Mouse (Mus musculus) heart, embryonic 11.5 days (tissue): Measurements from ENCODE around the gene Btbd6. TPM values are rescaled to one million over a fixed set of nuclear protein-coding genes. Genes with fewer than 3 reads are reported as not detected.

Experiments
- ATAC-seq: fragments of 200-750 bp; cut with Nextera tagmentation; replicated peaks from 2 replicates; pipeline ENCODE4 v1.8.0; 2017; ENCODE audit warnings: moderate library complexity; ENCODE audit not compliant: insufficient number of reproducible peaks, low FRiP score, low TSS enrichment
- H3K27ac ChIP-seq: fragments of 300-500 bp; sonication (generic); 2 replicates; pipeline ENCODE4 v1.5.1; 2014; ENCODE audit warnings: mild to moderate bottlenecking, low read depth, low read length
- H3K27me3 ChIP-seq: fragments of 300-500 bp; sonication (generic); 2 replicates; pipeline ENCODE4 v1.6.1; 2014; ENCODE audit warnings: mild to moderate bottlenecking, low read length, mixed read lengths; ENCODE audit not compliant: control insufficient read depth, insufficient read depth
- H3K36me3 ChIP-seq: fragments of 300-500 bp; sonication (generic); 2 replicates; pipeline ENCODE4 v1.6.1; 2014; ENCODE audit warnings: mild to moderate bottlenecking, low read length, moderate library complexity, mixed read lengths; ENCODE audit not compliant: control insufficient read depth, insufficient read depth
- H3K4me1 ChIP-seq: fragments of 300-500 bp; sonication (generic); 2 replicates; pipeline ENCODE4 v1.6.1; 2014; ENCODE audit warnings: low read length; ENCODE audit not compliant: control insufficient read depth, insufficient read depth
- H3K4me2 ChIP-seq: fragments of 300-500 bp; sonication (generic); 2 replicates; pipeline ENCODE4 v1.6.1; 2014; ENCODE audit warnings: mild to moderate bottlenecking, moderate library complexity
- H3K4me3 ChIP-seq: fragments of 300-500 bp; sonication (generic); 2 replicates; pipeline ENCODE4 v1.5.1; 2014; ENCODE audit warnings: low read depth, low read length
- H3K9ac ChIP-seq: fragments of 300-500 bp; sonication (generic); 2 replicates; pipeline ENCODE4 v1.6.1; 2014; ENCODE audit warnings: mild to moderate bottlenecking, low read depth, low read length, moderate library complexity
- H3K9me3 ChIP-seq: fragments of 300-500 bp; sonication (generic); replicated peaks from 2 replicates; pipeline ENCODE4 v1.6.1; 2016; ENCODE audit warnings: low read length; ENCODE audit not compliant: control insufficient read depth
- WGBS: fragments of 180-500 bp; shearing (Covaris S2); extraction: QIAGEN DNeasy Blood & Tissue Kit; methylation state at CpG from one replicate; pipeline ENCODE4 v1.1.7; 2014; ENCODE audit not compliant: insufficient replicate concordance; 5-methylcytosine and 5-hydroxymethylcytosine counted together
- polyA plus RNA-seq: library from polyadenylated mRNA; unstranded; fragments of >200 nt; fragmentation: Nextera tagmentation; extraction: Ambion mirVana; gene quantifications from 2 replicates; pipeline ENCODE4 v1.2.1, GENCODE M21; 2014

Btbd6 gene
- polyA plus RNA-seq, 1 experiment from 2014 or later: 18.9 TPM

DNA sequence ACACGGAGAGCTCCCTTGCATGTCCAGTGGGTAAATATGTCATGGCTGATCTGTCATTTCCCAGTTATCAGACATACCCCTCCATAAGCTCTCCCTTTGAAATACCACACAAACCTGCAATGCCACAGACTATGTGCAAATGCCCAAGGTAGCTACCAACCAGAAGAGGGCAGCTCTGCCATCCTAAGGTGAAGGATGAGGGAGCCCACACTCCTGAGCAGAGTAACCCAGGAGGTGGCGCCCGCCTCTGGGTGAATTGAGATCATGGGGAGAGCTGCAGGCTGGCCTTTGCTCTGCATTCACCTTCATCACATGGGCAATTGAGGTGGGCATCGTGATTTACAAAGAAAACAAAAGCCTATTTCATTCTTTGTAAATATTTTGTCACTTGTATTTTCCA, 28.7 kb downstream of the Btbd6 start:
- H3K36me3 ChIP-seq: no peaks in the 10 kb centered on the region
- H3K9ac ChIP-seq: no peak overlapping the region
- H3K4me2 ChIP-seq: no peak overlapping the region
- no peak overlapping the region for H3K27ac ChIP-seq
- WGBS: 28% methylated on average over 4 of the region's 4 CpGs
- no peak overlapping the region for H3K4me3 ChIP-seq
- H3K27me3 ChIP-seq: no peaks in the 10 kb centered on the region
- no peak for ATAC-seq
- peaks cover 5% of the 10 kb centered on the region; the same call in 1 of the 2 replicates for H3K4me1 ChIP-seq
- no peaks in the 10 kb centered on the region for H3K9me3 ChIP-seq

DNA sequence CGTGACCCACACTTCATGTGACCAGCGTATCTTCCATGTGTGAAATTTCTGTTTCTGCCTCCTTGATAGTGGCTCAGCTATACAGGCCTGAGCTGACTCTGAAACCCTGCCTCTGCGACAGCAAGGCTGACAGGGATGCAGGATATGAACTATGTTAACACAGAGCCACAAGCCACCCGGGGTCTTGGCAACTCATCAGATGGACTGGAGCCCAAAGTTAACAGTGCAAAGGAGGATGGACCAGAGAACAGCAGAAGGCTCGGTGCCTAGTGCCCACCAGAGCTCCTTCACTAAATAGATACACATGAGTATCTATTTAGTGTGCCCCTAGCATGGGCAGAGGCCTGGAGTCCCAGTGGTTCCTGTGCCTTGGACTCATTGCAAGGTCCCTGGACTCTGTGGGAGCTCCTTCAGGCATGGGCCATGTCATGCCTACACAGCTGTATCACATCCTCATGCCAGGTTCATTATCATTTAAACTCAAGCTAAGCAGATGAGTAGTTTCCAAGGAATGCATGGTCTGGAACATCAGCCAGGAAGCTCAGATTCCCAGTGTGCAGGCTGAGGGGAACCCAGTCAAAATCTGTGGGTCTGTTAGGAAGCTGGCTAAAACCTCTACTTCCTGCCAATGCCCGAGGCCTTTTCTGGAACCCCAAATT, 35.5 kb downstream of the Btbd6 start:
- peaks cover 11% of the 10 kb centered on the region for H3K4me1 ChIP-seq
- no peak overlapping the region for H3K4me3 ChIP-seq
- H3K9me3 ChIP-seq: no peaks in the 10 kb centered on the region
- no peaks in the 10 kb centered on the region for H3K27me3 ChIP-seq
- ATAC-seq: no peak
- H3K9ac ChIP-seq: no peak overlapping the region
- WGBS: 81% methylated on average over 6 of the region's 6 CpGs
- H3K27ac ChIP-seq: 0 out of 2 replicates have a peak overlapping the region, but pooled peaks have one; percentile 32
- no peak overlapping the region for H3K4me2 ChIP-seq
- H3K36me3 ChIP-seq: no peaks in the 10 kb centered on the region

DNA sequence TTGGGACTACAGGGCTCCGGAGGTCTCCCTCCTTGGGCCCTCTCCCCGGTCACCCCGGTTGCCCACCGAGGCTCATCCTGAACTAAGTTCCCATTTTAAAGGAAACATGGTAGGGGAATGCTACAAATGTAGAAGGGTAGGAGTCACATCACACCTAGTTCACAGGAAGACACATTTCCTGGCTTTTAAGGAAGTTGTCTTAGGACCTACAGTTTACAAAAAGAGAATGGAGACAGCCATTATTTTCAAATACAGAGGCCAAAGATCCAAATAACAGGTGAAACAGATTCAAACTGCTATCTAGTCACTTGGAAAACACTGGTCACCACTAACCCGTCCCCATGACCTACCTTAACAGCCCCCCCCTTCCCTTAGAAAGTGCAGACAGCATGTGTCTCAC, 36.2 kb downstream of the Btbd6 start:
- H3K27me3 ChIP-seq: no peaks in the 10 kb centered on the region
- ATAC-seq: no peak
- 91% methylated on average over 5 of the region's 5 CpGs for WGBS
- no peak overlapping the region for H3K27ac ChIP-seq
- no peak overlapping the region for H3K4me3 ChIP-seq
- H3K9me3 ChIP-seq: no peaks in the 10 kb centered on the region
- H3K9ac ChIP-seq: no peak overlapping the region
- H3K4me1 ChIP-seq: peaks cover 11% of the 10 kb centered on the region
- no peak overlapping the region for H3K4me2 ChIP-seq
- H3K36me3 ChIP-seq: no peaks in the 10 kb centered on the region

DNA sequence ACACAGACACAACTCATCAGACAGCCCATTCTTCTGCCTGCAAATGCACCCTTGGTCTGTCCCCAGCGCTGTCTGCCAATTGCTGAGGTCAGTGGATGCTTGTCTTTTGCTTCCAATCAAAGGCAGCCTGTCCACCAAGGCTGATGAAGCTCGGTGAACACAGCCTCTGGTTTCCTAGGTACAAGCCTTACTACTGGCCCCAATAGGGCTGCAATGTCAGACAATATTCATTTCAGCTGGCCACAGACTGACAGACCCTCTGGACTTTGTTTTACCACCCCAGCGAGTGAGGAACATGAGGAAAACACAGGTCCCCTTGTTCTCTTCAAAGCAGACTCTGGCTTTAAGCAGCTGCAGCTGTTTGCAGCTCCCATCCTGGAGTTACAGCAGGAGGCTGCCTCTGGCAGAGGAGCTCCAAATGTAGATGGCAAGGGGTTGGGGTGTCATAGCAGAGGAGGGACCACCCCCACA, 36.8 kb downstream of the Btbd6 start:
- Histone ChIP-seq H3K9me3 (no peaks in the 10 kb centered on the region), H3K27me3 (no peaks in the 10 kb centered on the region), H3K4me1 (peaks cover 11% of the 10 kb centered on the region), H3K27ac (peak overlapping the region; percentile 77; the same call in 1 of the 2 replicates), H3K4me2 (no peak overlapping the region), H3K9ac (no peak overlapping the region), H3K4me3 (no peak overlapping the region), H3K36me3 (no peaks in the 10 kb centered on the region)
- no peak for ATAC-seq
- WGBS: 64% methylated on average over 3 of the region's 3 CpGs

DNA sequence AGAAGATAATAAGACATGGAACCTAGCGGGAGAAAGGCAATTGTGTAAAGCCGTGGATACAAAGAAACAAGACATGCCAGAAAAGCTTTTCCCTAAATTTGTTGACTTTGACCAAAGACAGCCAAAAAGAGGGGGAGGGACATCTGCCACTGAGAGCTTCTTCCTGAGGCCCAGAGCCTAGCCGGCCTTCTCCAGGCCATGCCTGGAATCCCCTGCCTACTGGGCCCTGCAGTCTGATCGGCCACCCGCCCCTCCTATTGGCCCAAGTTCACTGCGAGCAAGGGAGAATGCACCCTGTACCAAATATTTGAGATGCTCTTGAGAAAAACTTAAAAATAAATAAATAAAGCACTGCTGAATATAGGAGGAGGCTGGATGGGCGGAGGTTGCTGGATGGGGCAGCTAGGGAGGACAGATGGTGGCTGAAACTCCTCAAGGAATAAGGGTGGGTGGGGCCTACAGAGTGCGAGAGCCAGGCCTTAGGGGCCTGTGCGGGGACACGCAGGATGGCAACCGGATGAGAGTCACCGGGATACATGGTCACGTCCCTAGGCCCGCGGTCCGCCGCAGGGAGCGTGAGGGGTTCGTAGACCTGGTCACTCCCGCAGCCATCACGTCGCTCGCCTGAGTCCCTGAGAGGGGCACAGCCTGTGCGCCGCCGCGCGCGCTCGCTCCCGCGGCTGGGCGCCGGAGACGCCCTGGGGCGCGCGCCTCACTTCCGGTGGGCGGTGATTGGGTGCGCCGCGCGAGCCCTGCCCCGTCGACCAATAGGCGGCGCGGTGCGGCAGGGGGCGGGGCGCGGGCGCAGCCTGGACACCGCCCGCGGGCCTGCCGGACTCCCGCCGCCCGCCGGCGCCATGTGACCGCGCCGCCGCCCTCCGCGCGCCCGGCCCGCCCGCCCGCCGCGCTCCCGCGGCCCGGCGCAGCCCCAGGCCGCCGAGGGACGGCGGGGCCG, 37.6 kb downstream of the Btbd6 start, which contains the start of gene Pacs2:
Pacs2 (plus strand) TSS at position 905 of the 955 bp plus-strand sequence.
- Histone ChIP-seq H3K4me2 (peak within 1 kb of the TSS; percentile 87), H3K9ac (peak within 1 kb of the TSS; percentile 91), H3K27me3 (no peaks in the 10 kb centered on the region), H3K9me3 (no peaks in the 10 kb centered on the region), H3K4me1 (peaks cover 11% of the 10 kb centered on the region), H3K4me3 (peak within 1 kb of the TSS; percentile 87), H3K36me3 (no peaks in the 10 kb centered on the region), H3K27ac (peak within 1 kb of the TSS; percentile 77)
- peak; percentile 96 for ATAC-seq
- 4% methylated on average over 51 of the region's 85 CpGs for WGBS

DNA sequence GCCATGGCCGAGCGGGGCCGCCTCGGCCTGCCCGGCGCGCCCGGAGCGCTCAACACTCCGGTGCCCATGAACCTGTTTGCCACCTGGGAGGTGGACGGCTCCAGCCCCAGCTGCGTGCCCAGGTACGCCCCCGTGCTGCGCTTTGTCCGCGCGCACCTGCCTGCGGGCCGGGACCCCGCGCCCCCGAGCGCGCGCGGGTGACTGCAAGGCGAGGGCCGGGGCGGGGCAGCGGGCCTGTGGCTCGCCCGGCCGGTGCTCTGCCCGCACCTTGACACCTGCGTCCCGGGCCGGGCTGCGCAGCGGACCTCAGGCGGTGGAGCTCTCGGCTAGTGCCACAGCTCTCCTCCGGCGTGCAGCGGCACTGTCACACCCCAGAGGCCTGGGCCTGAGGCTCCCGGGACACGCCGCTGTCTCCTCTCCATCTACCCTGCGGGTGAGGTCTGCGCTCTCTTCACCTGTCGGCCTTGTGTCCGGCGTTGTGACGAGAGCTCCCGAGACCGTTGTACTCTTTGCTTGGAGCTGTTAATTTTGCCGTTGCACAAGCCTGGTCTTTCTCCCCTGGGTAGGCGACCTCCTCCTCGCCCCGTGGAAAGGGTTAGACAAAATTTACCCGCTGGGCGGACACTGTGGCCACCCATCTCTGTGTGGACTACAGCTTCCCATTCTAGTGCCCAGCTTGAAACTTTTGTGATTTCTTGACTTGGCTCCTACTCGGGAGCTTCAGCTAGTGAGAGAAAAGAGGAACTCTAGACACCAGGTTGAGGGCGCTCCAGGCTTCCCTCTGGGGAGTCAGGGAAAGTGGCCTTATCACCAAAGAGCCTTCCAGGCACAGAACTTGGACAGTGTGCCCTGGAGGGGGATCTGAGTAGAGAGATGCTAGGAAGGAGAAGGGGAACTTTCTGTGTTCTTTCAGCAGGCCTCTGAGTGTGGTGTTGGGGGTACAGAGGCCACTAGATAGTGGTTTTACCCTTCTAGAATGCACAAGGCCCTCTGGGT, 38.6 kb downstream of the Btbd6 start:
- H3K9ac ChIP-seq: peak overlapping the region; percentile 91
- H3K9me3 ChIP-seq: no peaks in the 10 kb centered on the region
- peaks cover 11% of the 10 kb centered on the region for H3K4me1 ChIP-seq
- H3K36me3 ChIP-seq: no peaks in the 10 kb centered on the region
- under 1% methylated on average over 48 of the region's 64 CpGs for WGBS
- H3K4me3 ChIP-seq: peak overlapping the region; percentile 87
- ATAC-seq: peak; percentile 42
- no peaks in the 10 kb centered on the region for H3K27me3 ChIP-seq
- peak overlapping the region; percentile 87 for H3K4me2 ChIP-seq
- peak overlapping the region; percentile 66 for H3K27ac ChIP-seq

DNA sequence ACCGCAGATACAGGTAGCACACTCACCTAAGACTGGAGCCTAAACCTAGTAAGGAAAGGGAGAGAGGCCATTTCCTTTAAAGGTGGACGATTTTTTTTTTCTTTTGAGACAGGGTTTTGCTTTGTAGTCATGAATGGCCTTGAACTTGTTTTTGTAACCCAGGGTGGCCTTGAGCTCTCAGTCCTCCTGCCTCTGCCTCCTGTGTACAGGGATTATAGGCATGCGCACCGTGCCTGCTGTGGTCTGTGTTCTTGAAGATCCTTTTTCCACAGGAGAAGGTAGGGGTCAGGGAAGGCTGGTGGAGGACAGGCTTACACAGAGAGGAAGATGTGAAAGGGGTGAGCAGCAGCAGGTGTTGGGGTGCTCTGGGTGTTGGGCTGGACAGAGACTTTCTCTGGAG, 39.7 kb downstream of the Btbd6 start:
- peak overlapping the region; percentile 91 for H3K9ac ChIP-seq
- H3K27me3 ChIP-seq: no peaks in the 10 kb centered on the region
- peaks cover 11% of the 10 kb centered on the region for H3K4me1 ChIP-seq
- peak overlapping the region; percentile 87 for H3K4me2 ChIP-seq
- no peak for ATAC-seq
- H3K27ac ChIP-seq: no peak overlapping the region
- no peaks in the 10 kb centered on the region for H3K9me3 ChIP-seq
- H3K4me3 ChIP-seq: no peak overlapping the region
- 0 out of 2 replicates have a peak, but pooled peaks cover 3% of the 10 kb centered on the region for H3K36me3 ChIP-seq
- 81% methylated on average over 4 of the region's 4 CpGs for WGBS

DNA sequence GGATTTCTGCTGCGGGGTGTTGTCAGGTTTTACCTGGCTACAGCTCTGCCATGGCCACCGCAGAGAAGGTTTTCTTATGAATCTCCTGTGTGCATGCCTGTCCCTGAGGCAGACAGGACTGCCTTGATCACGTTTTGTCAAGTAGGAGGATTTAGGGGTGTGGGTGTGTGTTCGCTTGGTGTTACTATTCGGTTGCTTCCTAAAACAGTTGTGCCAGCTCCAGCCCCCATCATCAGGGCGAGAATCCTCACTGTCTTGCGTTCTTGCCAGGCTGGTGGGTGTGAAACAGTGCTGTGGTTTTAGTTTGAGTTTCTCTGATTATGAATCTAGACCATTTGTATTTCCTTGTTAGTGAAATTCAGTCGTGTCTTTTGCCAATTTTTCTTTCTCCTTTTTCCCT, 40.7 kb downstream of the Btbd6 start:
- Histone ChIP-seq H3K9me3 (no peaks in the 10 kb centered on the region), H3K4me2 (no peak overlapping the region), H3K4me1 (peaks cover 11% of the 10 kb centered on the region), H3K9ac (0 out of 2 replicates have a peak overlapping the region, but pooled peaks have one; percentile 22), H3K4me3 (no peak overlapping the region), H3K27me3 (no peaks in the 10 kb centered on the region), H3K27ac (no peak overlapping the region), H3K36me3 (0 out of 2 replicates have a peak, but pooled peaks cover 3% of the 10 kb centered on the region)
- ATAC-seq: no peak
- WGBS: 74% methylated on average over 8 of the region's 8 CpGs
